Mouse (Mus musculus): ENCODE results near the gene C2. TPM values are rescaled to one million over a fixed set of nuclear protein-coding genes. Genes with fewer than 3 reads are reported as not detected.
"Not testable (repeated sequence)": the region's sequence is repeated elsewhere in the genome, so short reads cannot be mapped to it uniquely, and the experiment has no call there.

The C2 gene
- total RNA-seq, 1 experiment from 2014 or later: 54.5 TPM

DNA sequence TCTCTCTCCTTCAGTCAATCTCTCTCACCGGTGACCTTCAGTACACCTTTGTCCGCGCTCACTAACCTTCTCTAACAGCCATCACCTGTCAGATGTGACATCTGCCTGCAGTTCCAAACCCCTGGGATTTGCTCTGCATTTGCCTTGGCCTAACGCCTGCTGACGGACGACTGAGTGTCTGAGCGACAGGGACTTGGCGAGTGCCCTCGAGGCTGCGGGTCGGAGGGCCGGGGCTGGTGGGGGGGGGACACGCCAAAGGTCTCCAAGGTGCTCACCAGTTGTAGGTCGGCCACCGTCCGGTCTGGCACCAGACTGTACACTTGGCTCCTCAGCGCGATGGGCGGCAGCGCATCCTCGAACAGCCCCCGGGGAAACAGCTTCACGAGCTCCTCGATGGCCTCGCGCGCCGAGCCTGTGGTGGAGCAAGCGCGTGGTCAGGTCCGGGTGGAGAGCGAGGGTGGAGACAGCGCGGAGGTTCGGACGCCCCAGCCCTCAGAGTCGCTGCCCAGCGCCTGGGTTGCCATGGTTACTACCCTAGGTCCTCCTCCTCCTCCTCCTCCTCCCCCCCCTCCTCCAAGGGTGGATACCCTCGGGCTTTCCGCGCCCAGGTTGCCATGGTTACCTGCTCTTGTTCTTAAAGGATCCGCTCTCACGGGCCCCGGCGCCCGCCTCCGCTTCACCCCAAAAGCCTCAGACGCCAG, 61.8 kb downstream of the C2 start:
- DNase-seq: peak; percentile 84

GRCm38 (mm10) chr17:34830776-34831175, 67.3 kb downstream of the C2 start:
- DNase-seq: not testable (repeated sequence)

DNA sequence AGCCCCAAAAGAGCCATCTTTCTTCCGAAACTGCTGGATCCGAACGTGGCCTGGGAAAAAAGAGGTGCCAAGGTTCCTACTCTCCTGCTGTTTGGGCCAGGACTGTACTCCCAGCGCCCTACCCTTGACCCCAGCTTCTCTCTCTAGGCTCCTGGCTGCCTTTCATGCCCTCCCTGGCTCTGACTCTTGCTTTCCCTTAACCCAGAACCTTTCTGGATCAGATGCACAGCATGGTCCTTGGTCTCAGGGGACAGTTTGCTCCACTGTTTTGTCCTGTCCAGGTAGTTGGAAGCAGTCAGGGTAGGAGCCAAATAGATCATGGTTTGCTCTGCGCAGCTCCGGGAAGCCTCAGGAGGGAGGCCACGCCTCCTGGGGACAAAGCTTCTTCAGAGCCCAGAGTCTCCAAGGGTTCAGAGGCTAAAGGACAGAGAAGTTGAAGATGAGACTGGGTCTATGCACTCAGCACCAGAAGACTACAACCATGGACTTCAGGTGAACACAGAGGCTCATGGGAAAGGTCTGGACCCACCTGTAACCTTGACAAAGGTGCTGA, 83.2 kb downstream of the C2 start:
- no peak for DNase-seq

DNA sequence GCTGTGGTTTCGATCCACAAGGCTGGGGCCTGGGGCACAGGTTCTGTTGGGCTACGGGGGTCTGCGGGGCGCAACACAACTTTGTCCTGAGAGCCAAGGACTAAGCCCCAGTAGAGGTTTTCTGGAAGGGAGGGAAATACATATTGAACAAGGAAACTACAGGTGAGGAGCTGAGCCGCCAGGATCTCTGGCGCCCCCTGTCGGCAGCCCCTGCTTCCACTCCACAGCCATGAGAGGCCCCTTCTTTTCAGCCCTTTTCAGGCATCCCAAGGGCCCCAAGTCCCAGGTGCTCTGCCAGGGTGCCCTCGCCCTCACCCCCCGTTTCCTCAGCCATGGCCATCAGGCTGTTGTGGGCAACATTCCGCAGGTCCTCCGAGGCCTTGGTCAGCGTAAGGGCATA, 84.3 kb downstream of the C2 start:
- DNase-seq: not testable (repeated sequence)

Small RNAs within 50 kb of the gene (microRNA-seq; reads per million reads assigned to microRNA genes)
- gene Mir6970: 0.38 to 0.85 reads per million in 2 experiments
- 1.7 to 6.1 reads per million in 2 experiments for gene Mir6971
- 0 to 0.38 reads per million in 2 experiments for gene Mir6972

Other genes starting within 250 kb of the C2 start
- gene Tnxb, start 227.7 kb downstream of the C2 start, total RNA-seq (2021): 39.8 and 41.0 TPM in 2 replicates
- gene C4b, start 154.4 kb downstream of the C2 start, total RNA-seq (2021): 110 and 152 TPM in 2 replicates
- gene Cyp21a1, start 93.7 kb downstream of the C2 start, total RNA-seq (2021): 3,653 and 3,825 TPM in 2 replicates
- 38.0 and 38.6 TPM in 2 replicates for gene Stk19, start 61.3 kb downstream of the C2 start, total RNA-seq (2021)
- 65.0 and 65.5 TPM in 2 replicates for gene Dxo, start 61.2 kb downstream of the C2 start, total RNA-seq (2021)
- 55.0 and 60.0 TPM in 2 replicates for gene Skiv2l, start 48.1 kb downstream of the C2 start, total RNA-seq (2021)
- 54.4 and 58.4 TPM in 2 replicates for gene Nelfe, start 47.9 kb downstream of the C2 start, total RNA-seq (2021)
- 36.2 and 180 TPM in 2 replicates for gene Cfb, start 35.7 kb downstream of the C2 start, total RNA-seq (2021)
- 13.8 and 15.2 TPM in 2 replicates for gene Zbtb12, start 18.8 kb downstream of the C2 start, total RNA-seq (2021)
- not detected in 2 replicates for gene Gm20547, start 16.2 kb downstream of the C2 start, total RNA-seq (2021)
- 112 and 134 TPM in 2 replicates for gene Ehmt2, start 204 bp upstream of the C2 start, total RNA-seq (2021)
- gene Slc44a4, start 16.2 kb upstream of the C2 start, total RNA-seq (2021): 1.5 and 1.7 TPM in 2 replicates
- gene Neu1, start 33.0 kb upstream of the C2 start, total RNA-seq (2021): 19.3 and 25.2 TPM in 2 replicates
- 29.6 and 90.6 TPM in 2 replicates for gene Hspa1b, start 61.0 kb upstream of the C2 start, total RNA-seq (2021)
- not detected in 2 replicates for gene Gm20481, start 71.6 kb upstream of the C2 start, total RNA-seq (2021)
- 12.7 and 38.7 TPM in 2 replicates for gene Hspa1a, start 73.9 kb upstream of the C2 start, total RNA-seq (2021)
- 0.34 and 0.37 TPM in 2 replicates for gene Hspa1l, start 74.4 kb upstream of the C2 start, total RNA-seq (2021)
- 39.4 and 44.2 TPM in 2 replicates for gene Lsm2, start 83.6 kb upstream of the C2 start, total RNA-seq (2021)
- gene Vars, start 102.7 kb upstream of the C2 start, total RNA-seq (2021): 55.3 and 71.7 TPM in 2 replicates
- gene Vwa7, start 118.3 kb upstream of the C2 start, total RNA-seq (2021): 0.85 and 1.2 TPM in 2 replicates
- 1.3 and 1.7 TPM in 2 replicates for gene Sapcd1, start 129.8 kb upstream of the C2 start, total RNA-seq (2021)
- 1.8 and 3.6 TPM in 2 replicates for gene Msh5, start 148.5 kb upstream of the C2 start, total RNA-seq (2021)
- gene Clic1, start 151.7 kb upstream of the C2 start, total RNA-seq (2021): 83.0 and 109 TPM in 2 replicates
- gene Ddah2, start 160.8 kb upstream of the C2 start, total RNA-seq (2021): 24.2 and 30.6 TPM in 2 replicates
- gene Ly6g6c, start 167.1 kb upstream of the C2 start, total RNA-seq (2021): not detected in 2 replicates
- 0.26 and 0.71 TPM in 2 replicates for gene Mpig6b, start 167.9 kb upstream of the C2 start, total RNA-seq (2021)
- gene Ly6g6e, start 178.6 kb upstream of the C2 start, total RNA-seq (2021): not detected in 2 replicates
- 1.1 and 1.7 TPM in 2 replicates for gene Ly6g6d, start 179.8 kb upstream of the C2 start, total RNA-seq (2021)
- gene Ly6g6f, start 187.3 kb upstream of the C2 start, total RNA-seq (2021): not detected in 2 replicates
- gene Abhd16a, start 191.0 kb upstream of the C2 start, total RNA-seq (2021): 69.7 and 76.3 TPM in 2 replicates
- gene Ly6g5c, start 210.0 kb upstream of the C2 start, total RNA-seq (2021): not detected in 2 replicates
- 0.33 and 1.1 TPM in 2 replicates for gene Ly6g5b, start 217.2 kb upstream of the C2 start, total RNA-seq (2021)
- gene Gpank1, start 223.2 kb upstream of the C2 start, total RNA-seq (2021): 11.3 and 12.3 TPM in 2 replicates
- 210 and 214 TPM in 2 replicates for gene Csnk2b, start 223.8 kb upstream of the C2 start, total RNA-seq (2021)
- 23.6 and 24.8 TPM in 2 replicates for gene D17H6S53E, start 228.1 kb upstream of the C2 start, total RNA-seq (2021)
- 3.3 and 35.6 TPM in 2 replicates for gene Apom, start 233.8 kb upstream of the C2 start, total RNA-seq (2021)
- gene Bag6, start 236.9 kb upstream of the C2 start, total RNA-seq (2021): 357 and 375 TPM in 2 replicates